Mouse (Mus musculus): ENCODE data around the gene Sh2d6. TPM values are rescaled to one million over a fixed set of nuclear protein-coding genes. Genes with fewer than 3 reads are reported as not detected.
"Not testable (repeated sequence)": the region's sequence is repeated elsewhere in the genome, so short reads cannot be mapped to it uniquely, and the experiment has no call there.

Sh2d6 gene
- polyA plus RNA-seq, 1 experiment from 2014 or later, result 0.97 TPM

DNA sequence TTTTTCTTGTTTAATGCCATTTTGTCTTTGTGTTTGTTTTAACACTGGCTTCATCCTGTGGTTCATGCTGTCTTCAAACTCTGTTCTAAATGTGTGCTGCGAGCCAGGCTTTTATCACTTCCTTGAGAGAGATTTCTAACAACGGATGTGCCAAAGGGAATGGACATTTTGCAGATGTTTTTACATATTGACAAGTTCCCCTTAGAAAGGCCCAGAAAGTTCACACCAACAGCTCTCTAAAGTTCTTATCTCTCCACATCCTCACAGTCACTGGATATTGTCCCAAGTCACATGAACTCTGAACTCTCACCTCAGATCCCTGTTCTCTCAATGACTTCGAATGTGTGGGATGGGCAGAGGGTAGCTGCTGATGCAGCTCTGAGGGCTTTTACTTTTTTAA lies 30.4 kb downstream of the Sh2d6 start:
- H3K4me1 ChIP-seq, result no peaks in the 10 kb centered on the region
- no peak overlapping the region for H3K4me2 ChIP-seq (replicated peaks)

DNA sequence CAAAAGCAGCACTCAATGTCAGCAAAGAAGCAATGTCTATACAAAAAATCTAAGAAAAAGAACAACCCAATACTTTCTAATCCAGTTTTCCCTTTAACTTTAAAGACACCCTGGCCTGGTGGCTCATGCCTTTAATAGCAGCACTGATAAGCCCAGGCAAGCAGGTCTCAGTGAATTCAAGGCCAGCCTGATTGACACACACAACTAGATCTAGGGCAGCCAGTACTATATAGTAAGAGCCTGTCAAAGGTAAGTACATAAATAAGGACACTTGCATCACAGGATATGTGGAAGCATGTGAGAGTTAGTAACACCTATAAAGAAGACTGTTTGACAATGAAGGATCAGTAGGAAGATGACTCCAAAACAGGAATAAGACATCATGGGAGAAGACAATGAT lies 32.0 kb downstream of the Sh2d6 start:
- ATAC-seq (ENCODE audit: low FRiP score, low read depth), result no peak
- Histone ChIP-seq H3K4me2 (replicated peaks) (no peak overlapping the region), H3K27ac (replicated peaks) (no peak overlapping the region), H3K9ac (replicated peaks) (no peak overlapping the region), H3K4me1 (no peaks in the 10 kb centered on the region), H3K4me3 (no peak overlapping the region), H3K27me3 (no peaks in the 10 kb centered on the region), H3K9me3 (no peaks in the 10 kb centered on the region), H3K36me3 (no peaks in the 10 kb centered on the region)

More for the DNA sequence above, 30.4 kb downstream of the Sh2d6 start:
- Histone ChIP-seq H3K4me3 (no peak overlapping the region), H3K9me3 (no peaks in the 10 kb centered on the region), H3K27me3 (no peaks in the 10 kb centered on the region), H3K9ac (replicated peaks) (no peak overlapping the region), H3K27ac (replicated peaks) (no peak overlapping the region), H3K36me3 (no peaks in the 10 kb centered on the region)
- WGBS, result 86% methylated on average over 3 of the region's 3 CpGs
- no peak for ATAC-seq (ENCODE audit: low FRiP score, low read depth)

DNA sequence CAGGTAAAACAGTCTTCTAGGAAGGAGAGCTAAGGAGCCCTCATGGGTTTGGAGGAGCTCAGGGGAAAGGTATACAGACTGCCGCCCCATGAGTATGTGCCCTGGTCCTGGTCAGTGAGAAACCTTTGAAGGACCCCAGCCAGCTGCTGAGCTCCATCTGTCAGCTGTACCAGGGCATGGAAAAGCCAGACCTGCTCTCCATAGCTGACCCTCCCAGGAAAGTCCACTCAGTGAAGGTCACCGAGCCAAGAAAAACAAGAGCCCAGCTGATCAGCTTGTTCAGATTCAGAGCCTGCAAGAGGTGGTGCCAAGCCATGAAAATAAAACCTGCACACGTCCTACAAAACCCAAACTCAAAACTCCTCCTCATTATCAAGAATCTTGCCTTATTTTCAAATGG lies 32.7 kb downstream of the Sh2d6 start:
- Histone ChIP-seq H3K4me3 (no peak overlapping the region), H3K27me3 (no peaks in the 10 kb centered on the region), H3K4me2 (replicated peaks) (no peak overlapping the region), H3K27ac (replicated peaks) (no peak overlapping the region), H3K36me3 (no peaks in the 10 kb centered on the region), H3K4me1 (no peaks in the 10 kb centered on the region), H3K9ac (replicated peaks) (no peak overlapping the region), H3K9me3 (no peaks in the 10 kb centered on the region)
- ATAC-seq (ENCODE audit: low FRiP score, low read depth), result no peak
- WGBS, result 73% methylated on average over 3 of the region's 3 CpGs

DNA sequence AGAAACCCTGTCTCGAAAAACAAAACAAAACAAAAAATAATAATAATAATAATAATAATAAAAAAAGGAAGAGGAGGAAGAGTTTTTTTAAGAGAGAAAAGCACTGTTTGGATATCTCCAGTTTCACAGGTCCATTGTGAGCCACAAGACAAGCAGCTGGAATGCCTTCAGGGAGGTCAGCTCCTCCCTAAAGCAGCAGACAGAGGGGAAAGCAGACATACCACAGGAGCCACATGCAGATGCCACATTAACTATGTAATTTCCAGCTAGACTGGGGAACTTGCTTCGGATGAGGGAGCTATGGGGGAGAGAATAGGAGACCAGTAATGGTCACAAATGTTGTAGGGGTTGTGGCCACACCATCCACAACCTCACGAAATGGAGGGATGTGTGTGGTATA lies 34.2 kb downstream of the Sh2d6 start:
- Histone ChIP-seq H3K9me3 (no peaks in the 10 kb centered on the region), H3K27me3 (no peaks in the 10 kb centered on the region), H3K36me3 (no peaks in the 10 kb centered on the region), H3K9ac (replicated peaks) (no peak overlapping the region), H3K4me2 (replicated peaks) (no peak overlapping the region), H3K27ac (replicated peaks) (no peak overlapping the region), H3K4me1 (no peaks in the 10 kb centered on the region), H3K4me3 (no peak overlapping the region)
- ATAC-seq (ENCODE audit: low FRiP score, low read depth), result no peak
- WGBS, result 72% methylated on average over 3 of the region's 3 CpGs

DNA sequence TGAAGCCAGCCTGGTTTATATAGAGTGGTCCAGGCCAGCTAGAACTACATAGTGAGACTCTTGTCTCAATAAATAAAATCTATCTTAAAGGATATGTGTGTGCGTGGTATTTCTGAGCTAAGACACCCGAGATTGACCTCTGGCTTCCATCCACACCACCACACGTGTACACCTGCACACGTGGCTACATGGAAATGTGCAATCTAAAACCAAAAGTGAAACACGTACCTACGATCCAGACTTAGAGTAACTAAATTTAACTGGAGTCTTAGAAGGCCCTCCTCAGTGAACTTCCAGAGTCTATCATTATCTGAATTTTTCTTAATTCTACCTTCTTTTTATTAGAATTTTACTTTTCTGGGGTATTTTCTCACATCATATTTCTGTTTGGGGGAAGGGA lies 35.2 kb downstream of the Sh2d6 start:
- no peak overlapping the region for H3K27ac ChIP-seq (replicated peaks)
- H3K27me3 ChIP-seq, result no peaks in the 10 kb centered on the region
- H3K4me2 ChIP-seq (replicated peaks), result no peak overlapping the region
- no peak overlapping the region for H3K9ac ChIP-seq (replicated peaks)
- 92% methylated on average over 6 of the region's 6 CpGs for WGBS
- no peaks in the 10 kb centered on the region for H3K4me1 ChIP-seq
- H3K36me3 ChIP-seq, result no peaks in the 10 kb centered on the region
- no peak for ATAC-seq (ENCODE audit: low FRiP score, low read depth)
- no peak overlapping the region for H3K4me3 ChIP-seq
- H3K9me3 ChIP-seq, result no peaks in the 10 kb centered on the region

DNA sequence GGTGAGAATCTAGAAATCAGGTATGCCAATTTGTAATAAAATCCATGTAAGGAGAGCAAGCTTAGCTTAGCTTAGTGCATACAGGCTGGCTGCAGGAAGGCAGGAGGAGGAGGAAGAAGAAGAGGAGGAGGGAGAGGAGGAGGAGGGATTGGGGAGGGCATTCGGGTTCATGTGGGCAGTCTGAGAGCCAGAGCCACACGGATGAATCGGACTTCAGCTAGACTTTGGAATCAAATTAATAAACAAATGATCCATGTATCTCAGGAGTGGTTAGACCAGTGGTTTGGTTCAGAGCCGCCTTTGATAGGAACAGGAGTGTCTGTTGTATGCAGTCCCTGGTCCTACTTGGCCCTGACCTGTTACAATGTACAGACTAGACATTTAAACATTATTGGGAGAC lies 36.6 kb downstream of the Sh2d6 start:
- no peak overlapping the region for H3K4me2 ChIP-seq (replicated peaks)
- H3K4me3 ChIP-seq, result no peak overlapping the region
- WGBS, result 73% methylated on average over 4 of the region's 4 CpGs
- ATAC-seq (ENCODE audit: low FRiP score, low read depth), result no peak
- no peaks in the 10 kb centered on the region for H3K27me3 ChIP-seq
- H3K9ac ChIP-seq (replicated peaks), result no peak overlapping the region
- H3K4me1 ChIP-seq, result no peaks in the 10 kb centered on the region
- no peaks in the 10 kb centered on the region for H3K9me3 ChIP-seq
- no peaks in the 10 kb centered on the region for H3K36me3 ChIP-seq
- H3K27ac ChIP-seq (replicated peaks), result no peak overlapping the region

DNA sequence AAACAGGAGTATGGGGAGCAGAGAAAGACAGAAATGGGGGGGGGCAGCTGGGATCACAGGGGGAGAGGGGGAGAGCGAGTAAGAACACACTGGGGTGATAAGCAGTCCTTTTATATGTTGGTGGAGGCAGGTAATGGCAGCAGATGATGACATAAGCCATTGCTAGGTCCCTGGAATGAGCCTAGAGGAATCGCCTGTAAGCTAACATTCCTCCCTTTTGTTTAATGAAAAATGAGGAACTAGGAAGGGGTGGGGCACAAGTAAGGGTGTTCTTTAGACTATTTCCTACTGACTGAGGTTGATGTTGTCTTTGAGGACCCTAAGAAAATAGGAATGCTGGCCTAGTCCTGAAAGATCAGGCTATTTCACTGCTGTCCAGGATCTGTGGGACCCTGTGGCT lies 39.4 kb downstream of the Sh2d6 start:
- no peaks in the 10 kb centered on the region for H3K9me3 ChIP-seq
- H3K36me3 ChIP-seq, result no peaks in the 10 kb centered on the region
- 50% methylated on average over 2 of the region's 2 CpGs for whole genome bisulfite sequencing
- H3K27me3 ChIP-seq, result no peaks in the 10 kb centered on the region
- no peaks in the 10 kb centered on the region for H3K4me1 ChIP-seq
- no peak overlapping the region for H3K27ac ChIP-seq (replicated peaks)
- no peak overlapping the region for H3K4me2 ChIP-seq (replicated peaks)
- H3K4me3 ChIP-seq, result no peak overlapping the region
- H3K9ac ChIP-seq (replicated peaks), result no peak overlapping the region
- ATAC-seq (ENCODE audit: low FRiP score, low read depth), result no peak

DNA sequence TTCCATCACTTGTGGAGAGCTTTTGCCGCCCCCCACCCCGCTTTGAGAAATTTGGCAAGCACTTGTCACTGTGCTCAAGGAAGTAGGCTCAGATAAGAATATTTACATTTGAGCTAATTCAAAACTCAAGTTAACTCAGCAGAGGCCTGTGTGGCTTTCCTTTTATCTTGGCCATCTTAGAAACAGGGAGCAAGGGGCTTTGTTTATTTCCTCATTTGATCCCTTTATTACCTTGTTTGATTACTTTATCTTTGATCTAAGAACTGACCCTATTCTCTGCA lies 41.1 kb downstream of the Sh2d6 start:
- no peak overlapping the region for H3K4me2 ChIP-seq (replicated peaks)
- H3K27ac ChIP-seq (replicated peaks), result no peak overlapping the region
- H3K27me3 ChIP-seq, result no peaks in the 10 kb centered on the region
- H3K9ac ChIP-seq (replicated peaks), result no peak overlapping the region
- ATAC-seq (ENCODE audit: low FRiP score, low read depth), result no peak
- H3K9me3 ChIP-seq, result no peaks in the 10 kb centered on the region
- no peaks in the 10 kb centered on the region for H3K4me1 ChIP-seq
- WGBS, result 92% methylated on average over 2 of the region's 2 CpGs
- no peaks in the 10 kb centered on the region for H3K36me3 ChIP-seq
- no peak overlapping the region for H3K4me3 ChIP-seq

DNA sequence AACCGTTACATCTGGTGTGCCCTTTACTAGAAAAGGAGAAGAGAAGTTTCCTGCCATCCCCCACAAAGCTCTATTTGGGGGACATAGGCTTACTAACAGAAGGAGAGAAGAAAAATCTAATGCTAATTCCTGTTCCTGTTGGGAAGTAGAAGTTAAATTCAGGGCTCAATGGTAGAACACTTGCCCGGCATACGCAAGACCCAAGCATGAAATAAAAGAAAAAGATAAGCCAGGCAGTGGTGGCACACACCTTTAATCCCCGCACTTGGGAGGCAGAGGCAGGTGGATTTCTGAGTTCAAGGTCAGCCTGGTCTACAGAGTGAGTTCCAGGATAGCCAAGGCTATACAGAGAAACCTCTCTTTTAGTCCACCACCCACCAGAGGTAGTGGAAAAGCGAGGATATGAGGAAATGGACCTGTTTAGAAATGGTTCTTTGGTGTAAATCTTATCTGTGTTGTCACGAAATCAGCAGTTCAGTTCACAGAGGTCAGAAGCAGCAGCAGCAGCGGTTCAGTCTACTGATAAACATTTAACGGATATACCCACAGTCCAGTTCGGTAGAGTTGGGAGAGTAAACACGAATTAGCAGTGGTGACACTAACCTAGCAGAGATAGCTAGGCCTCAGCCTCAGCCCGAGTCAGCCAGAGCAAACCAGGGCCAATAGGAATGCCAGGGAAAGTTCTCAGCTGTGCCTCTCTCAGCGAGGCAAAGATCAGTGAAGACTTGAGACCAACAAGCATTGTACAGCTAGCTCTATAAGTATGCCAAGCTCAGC lies 41.7 kb downstream of the Sh2d6 start:
- no peaks in the 10 kb centered on the region for H3K4me1 ChIP-seq
- H3K27ac ChIP-seq (replicated peaks), result no peak overlapping the region
- ATAC-seq (ENCODE audit: low FRiP score, low read depth), result no peak
- no peaks in the 10 kb centered on the region for H3K36me3 ChIP-seq
- no peak overlapping the region for H3K4me3 ChIP-seq
- H3K27me3 ChIP-seq, result no peaks in the 10 kb centered on the region
- no peak overlapping the region for H3K9ac ChIP-seq (replicated peaks)
- no peaks in the 10 kb centered on the region for H3K9me3 ChIP-seq
- 91% methylated on average over 12 of the region's 12 CpGs for WGBS
- H3K4me2 ChIP-seq (replicated peaks), result no peak overlapping the region

DNA sequence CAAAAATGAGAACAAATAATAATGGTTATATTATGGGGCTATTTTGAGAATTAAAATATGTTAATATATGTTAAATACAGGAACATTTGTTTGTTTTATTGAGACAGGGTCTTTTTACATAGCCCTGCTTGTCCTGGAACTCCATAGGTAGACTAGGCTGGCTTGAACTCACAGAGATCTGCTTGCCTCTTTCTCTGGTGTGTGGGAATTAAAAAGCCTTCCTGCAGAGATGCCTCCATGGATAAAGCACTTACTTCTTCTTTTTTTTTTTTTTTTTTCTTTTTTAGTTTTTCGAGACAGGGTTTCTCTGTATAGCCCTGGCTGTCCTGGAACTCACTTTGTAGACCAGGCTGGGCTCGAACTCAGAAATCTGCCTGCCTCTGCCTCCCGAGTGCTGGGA lies 42.8 kb downstream of the Sh2d6 start:
- not testable (repeated sequence) for H3K4me1 ChIP-seq; ATAC-seq (ENCODE audit: low FRiP score, low read depth); H3K9ac ChIP-seq (replicated peaks); H3K36me3 ChIP-seq; H3K4me3 ChIP-seq; H3K27me3 ChIP-seq; H3K9me3 ChIP-seq; H3K27ac ChIP-seq (replicated peaks); H3K4me2 ChIP-seq (replicated peaks)
- WGBS, result 89% methylated on average over 3 of the region's 3 CpGs

DNA sequence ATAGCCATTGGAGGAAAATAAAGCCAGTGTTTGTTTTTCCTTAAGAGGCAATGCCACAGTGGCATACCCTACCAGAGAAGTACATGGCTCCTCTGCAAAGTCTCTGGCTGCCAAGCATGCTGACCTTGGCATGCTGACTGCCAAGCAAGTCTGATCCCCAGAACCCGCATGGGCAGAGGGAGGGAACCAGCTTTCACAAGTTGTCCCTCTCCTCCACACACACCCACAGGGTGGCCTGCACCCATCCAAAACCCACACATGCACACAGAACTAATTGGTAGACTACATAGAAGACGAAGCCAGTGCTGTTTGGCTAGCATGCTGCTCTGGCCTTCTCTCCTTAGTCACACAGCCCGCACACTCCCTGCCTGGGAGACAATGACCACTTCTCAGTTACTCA lies 43.9 kb downstream of the Sh2d6 start:
- Histone ChIP-seq H3K4me1 (no peaks in the 10 kb centered on the region), H3K36me3 (no peaks in the 10 kb centered on the region), H3K4me3 (no peak overlapping the region), H3K9me3 (no peaks in the 10 kb centered on the region), H3K27ac (replicated peaks) (no peak overlapping the region), H3K4me2 (replicated peaks) (no peak overlapping the region), H3K9ac (replicated peaks) (no peak overlapping the region), H3K27me3 (no peaks in the 10 kb centered on the region)
- 95% methylated on average over 3 of the region's 3 CpGs for WGBS
- no peak for ATAC-seq (ENCODE audit: low FRiP score, low read depth)

DNA sequence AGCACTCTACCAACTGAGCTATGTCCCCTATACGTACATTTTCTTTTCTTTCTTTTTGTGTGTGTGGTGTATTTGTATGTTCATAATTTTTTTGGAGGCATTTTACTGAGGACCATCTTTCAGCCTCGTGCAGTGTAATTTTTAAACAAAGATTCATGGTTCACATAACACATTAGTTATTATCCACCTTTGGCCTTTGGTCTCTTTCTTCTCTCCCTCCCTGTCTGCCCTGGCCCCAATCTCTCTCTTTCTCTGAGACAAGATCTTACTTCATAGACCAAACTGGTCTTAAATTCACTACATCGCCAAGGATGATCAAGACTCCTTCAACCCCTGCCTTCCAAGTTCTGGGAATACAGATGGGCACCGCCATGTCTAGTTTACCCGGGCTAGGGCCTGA lies 44.7 kb downstream of the Sh2d6 start:
- Histone ChIP-seq H3K9me3 (no peaks in the 10 kb centered on the region), H3K4me3 (no peak overlapping the region), H3K4me2 (replicated peaks) (no peak overlapping the region), H3K4me1 (no peaks in the 10 kb centered on the region), H3K27ac (replicated peaks) (no peak overlapping the region), H3K27me3 (no peaks in the 10 kb centered on the region), H3K36me3 (no peaks in the 10 kb centered on the region), H3K9ac (replicated peaks) (no peak overlapping the region)
- no peak for ATAC-seq (ENCODE audit: low FRiP score, low read depth)
- 89% methylated on average over 5 of the region's 5 CpGs for WGBS

DNA sequence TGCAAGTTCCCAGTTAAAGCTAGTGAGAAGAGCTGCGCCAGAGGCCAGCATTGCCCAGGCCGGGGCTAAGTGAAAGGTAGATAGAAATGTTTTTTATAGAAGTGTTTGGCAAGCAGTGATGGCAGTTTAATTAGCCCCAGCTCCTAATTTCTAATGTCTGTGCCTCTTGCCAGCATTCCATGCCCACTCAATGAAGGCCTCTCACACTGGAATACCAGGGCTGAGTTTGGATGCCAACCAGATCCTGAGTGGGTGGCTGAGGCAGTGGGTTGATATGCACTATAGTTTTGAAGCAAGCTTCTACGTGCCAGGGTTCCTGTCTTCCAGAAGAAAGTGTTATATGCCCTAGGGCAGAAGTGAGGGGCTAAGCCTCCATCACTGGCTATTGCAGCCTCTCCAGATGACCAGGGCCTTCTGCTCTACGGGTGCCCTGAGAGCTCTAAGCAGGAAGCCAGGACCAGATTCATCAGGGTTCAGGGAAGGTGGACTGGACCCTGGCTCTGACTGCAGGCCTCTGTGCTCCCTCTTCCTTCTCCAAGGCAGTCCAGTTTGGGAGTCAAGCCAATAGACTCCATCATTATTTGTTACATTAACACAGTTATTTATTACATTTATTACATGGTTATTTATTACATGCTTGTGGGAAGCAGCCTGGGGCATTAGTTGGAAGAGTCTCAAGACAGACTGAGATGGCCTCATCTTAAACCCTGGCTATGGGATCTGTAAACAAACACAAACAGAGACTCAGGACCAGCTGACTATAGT lies 46.1 kb downstream of the Sh2d6 start:
- H3K9me3 ChIP-seq, result no peaks in the 10 kb centered on the region
- ATAC-seq (ENCODE audit: low FRiP score, low read depth), result no peak
- WGBS, result 83% methylated on average over 4 of the region's 4 CpGs
- H3K9ac ChIP-seq (replicated peaks), result no peak overlapping the region
- H3K4me2 ChIP-seq (replicated peaks), result no peak overlapping the region
- H3K27me3 ChIP-seq, result no peaks in the 10 kb centered on the region
- no peaks in the 10 kb centered on the region for H3K4me1 ChIP-seq
- H3K4me3 ChIP-seq, result no peak overlapping the region
- H3K36me3 ChIP-seq, result no peaks in the 10 kb centered on the region
- no peak overlapping the region for H3K27ac ChIP-seq (replicated peaks)
